Mouse (Mus musculus) thymus, postnatal 10 days (tissue): Measurements from ENCODE around the gene Psmb11.

ENCODE experiments used
- DNase-seq, 2 experiments: peaks; one replicate each; pipeline ENCODE4 v3.0.0; 2021; ENCODE audit warnings: low spot score in 2 of 2

The Psmb11 gene

GRCm38 (mm10) chr14:54640946-54641304 is 19.7 kb downstream of the Psmb11 start, which contains the start of gene Gm17606:
Gene Gm17606 (plus strand): TSS chr14:54640952.
- DNase-seq = no peak

DNA sequence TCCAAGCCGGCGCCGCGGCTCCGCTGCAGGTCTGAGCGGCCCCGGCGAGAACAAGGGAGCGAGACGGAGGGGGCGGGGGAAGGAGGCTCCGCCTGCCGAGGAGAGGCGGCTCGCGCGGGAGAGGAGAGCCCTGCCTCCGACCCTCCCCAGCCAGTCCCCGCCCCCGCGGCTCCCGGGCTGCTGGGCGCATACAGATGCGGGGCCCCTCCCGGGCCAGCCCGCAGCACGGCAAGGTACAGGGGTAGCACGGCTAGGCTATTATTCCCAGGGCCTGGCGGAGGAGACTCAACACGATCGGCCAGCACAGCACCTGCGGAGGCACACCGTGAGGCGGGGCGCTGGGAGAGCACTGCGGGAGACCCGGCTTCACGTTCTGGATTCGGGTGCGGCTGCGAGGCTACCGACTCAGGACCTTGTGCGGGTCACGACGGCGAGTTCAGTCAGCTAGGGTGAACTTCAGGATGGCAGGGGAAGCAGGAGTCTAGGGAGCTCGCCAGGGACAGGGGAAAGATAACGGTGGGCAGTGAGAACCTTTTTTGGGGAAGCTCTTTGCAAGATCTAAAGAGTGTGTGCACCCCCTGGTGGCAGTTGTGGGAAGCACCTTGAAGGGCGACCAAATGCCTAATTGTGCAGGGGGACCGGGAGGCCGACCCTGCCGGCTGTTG is 20.2 kb downstream of the Psmb11 start, which contains the start of gene Cdh24:
TSS of gene Cdh24 (minus strand) at position 60 of the 665 bp plus-strand sequence.
- peak; percentile 90 to 94 for DNase-seq

DNA sequence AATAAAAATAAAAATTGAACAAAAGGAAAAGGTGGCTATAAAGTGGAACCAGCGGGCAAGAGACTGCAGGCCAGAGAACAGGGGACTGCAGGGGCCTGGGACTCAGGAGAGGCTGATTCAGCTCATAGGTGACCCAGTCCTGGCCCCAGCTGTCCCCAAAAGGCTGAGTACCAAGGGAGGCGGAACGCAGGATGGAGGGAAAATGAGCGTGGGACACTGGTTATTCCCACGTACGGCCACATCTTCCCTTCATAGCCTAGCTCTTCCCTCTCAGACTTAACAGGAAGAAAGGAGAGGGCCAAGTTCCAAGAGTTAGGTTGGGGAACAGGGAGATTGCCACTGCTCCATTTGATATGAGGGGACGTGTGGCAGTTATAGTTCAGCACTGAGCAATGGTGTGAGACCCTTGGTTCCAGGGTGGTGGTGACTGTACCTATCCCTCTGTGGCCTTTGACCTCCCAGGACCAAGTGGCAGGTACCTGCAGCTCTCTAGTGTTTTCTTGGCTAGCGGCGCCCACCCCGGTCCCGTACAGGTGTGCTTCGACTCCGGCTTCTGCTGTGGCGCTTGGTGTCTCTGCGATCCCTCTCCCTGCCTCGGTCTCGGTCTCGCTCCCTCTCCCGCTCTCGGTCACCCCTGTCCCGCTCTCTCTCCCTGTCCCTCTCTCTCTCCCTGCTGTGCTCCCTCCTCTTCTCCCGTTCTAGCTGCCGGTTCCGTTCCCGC is 21.2 kb downstream of the Psmb11 start:
- DNase-seq = no peak

GRCm38 (mm10) chr14:54643011-54643410 is 21.8 kb downstream of the Psmb11 start:
- DNase-seq = no peak

DNA sequence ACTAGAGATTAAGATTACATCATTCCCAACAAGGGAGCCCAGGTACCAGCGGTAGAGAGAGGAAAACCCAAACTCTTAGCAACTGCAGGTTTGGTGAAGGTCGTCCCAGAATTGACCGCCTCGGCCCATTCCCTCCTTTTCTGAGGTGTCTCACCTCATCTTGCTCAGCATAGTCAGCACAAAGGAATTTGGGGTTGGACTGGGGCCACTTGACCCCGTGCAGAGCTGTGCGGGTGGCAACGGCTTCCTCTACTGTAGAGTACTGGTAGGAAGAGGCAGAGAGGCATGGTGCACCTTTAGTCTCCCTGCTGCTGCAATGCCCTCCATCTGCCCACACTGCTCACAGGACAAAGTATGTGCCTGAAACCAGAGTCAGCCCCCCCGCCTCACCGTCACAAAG is 23.1 kb downstream of the Psmb11 start:
- no peak for DNase-seq

- no peak for DNase-seq
These were observed 25.2 kb downstream of the Psmb11 start for GRCm38 (mm10) chr14:54646455-54646854.

- DNase-seq = no peak
These were observed 25.8 kb downstream of the Psmb11 start for GRCm38 (mm10) chr14:54646898-54647636.

GRCm38 (mm10) chr14:54647900-54648299 is 26.7 kb downstream of the Psmb11 start:
- DNase-seq = no peak

GRCm38 (mm10) chr14:54650621-54651454 is 29.6 kb downstream of the Psmb11 start:
- peak; percentile 79 to 92 for DNase-seq

DNA sequence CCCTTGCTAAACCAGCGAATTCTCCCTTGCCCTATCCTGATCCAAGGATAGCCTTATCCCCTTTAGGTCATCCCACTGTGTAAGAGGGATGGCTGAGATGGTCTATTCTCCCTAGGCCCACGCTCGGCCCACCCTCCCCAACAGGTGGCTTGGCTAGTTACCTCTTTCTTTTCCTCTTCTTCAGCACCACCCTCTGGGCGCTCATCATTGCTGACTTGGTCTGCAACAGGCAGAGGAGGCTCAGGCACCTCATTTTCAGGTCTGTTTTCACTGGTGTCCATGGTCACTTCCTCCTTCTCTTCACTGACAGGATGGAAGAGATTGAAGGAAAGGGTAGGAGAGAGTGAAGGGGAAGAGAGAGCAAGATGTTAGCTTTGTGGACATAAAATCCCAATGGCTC is 30.3 kb downstream of the Psmb11 start:
- DNase-seq = no peak

DNA sequence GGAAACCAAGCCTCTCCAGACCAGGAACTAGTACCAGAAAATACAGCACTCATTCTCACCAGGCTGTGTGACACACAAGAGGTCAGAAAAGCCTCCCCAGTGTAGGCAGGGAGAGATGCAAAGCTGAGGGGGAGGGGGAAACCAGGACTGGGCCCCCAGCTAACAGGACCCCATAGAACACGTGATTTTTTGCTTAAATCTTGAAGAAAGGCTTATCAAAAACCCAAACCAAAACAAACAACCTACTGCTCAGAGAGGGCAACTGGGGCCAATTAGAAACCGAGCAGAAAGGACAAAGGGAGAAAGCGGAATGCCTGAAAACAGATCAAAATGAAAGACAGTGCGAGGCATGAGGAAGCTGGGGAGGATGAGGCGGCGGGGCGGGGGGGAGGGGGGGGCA is 31.6 kb downstream of the Psmb11 start:
- no peak for DNase-seq

DNA sequence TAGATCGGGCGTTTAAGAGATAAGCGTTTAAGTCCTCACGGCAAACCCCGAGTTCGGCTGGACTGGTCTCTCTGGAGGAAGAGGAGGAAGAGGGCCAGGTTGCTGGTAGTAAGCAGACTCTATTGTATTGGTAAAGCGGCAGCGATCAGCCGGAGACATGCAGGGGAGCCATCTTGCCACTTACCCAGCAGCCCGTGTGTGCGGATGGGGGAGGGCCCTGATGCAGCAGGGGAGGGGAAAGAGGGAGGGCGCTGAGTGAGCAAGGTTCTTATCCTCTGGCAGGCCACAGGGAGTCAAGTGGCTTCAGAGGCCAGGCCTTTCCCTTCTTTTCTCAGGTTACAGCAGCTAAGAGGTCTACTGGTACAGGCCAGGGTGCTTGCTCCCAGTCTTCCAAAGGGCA is 32.3 kb downstream of the Psmb11 start:
- peak; percentile 72 to 80 for DNase-seq

DNA sequence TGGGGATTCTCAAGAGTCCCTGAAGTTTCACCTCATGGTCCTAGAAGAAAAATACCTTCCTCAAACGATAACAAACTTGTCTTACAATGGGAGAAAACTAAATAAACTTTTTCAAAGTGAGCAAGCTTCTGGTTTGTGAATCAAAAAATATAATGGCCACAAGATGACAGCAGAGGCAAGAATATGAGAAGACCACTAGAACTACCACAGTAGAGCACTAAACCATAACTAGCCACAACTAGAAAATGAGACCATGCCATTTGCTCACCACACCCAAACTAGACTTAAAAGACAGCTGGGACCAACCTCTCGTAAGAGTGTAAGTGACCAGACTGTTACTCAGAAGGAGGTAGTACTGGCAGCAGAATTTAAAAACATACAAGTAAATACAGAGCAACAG is 38.8 kb downstream of the Psmb11 start:
- DNase-seq = peak in 1 of 2 experiments; percentile 52

DNA sequence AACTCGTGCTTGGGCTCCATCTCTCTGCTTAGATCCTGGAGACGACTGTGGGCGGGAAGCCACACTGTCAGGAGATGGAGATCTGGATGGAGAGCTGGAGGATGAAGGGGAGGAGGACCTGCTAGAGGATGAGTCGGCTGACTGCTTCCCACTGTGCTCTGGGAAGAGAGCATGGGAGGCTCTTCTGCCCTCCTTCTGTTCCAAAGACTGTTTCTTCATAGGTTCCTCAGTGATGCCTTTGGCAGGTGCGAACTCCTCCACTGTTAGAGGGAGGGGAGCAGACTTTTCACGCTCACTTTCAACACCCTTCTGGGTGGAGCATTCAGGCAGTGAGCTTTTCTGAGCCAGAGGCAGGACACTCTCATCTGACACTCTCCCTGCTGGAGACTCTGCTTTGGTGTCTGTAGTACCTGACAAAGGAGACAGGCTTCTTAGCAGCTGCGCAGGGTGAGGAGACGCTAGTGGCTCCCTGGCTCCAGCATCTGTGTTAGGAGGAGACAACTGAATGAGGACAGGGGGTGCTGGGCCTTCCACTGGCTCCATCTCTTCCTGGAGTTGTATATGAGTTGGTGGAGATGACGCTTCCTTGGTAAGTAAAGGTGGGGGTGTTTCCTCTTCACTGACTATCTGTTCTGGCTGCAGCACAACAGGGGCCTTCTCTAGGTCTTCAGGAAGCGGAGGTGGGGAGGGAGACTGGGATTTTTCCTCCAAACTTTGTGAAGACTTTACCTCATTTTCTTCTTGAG is 43.4 kb downstream of the Psmb11 start:
- DNase-seq = no peak

DNA sequence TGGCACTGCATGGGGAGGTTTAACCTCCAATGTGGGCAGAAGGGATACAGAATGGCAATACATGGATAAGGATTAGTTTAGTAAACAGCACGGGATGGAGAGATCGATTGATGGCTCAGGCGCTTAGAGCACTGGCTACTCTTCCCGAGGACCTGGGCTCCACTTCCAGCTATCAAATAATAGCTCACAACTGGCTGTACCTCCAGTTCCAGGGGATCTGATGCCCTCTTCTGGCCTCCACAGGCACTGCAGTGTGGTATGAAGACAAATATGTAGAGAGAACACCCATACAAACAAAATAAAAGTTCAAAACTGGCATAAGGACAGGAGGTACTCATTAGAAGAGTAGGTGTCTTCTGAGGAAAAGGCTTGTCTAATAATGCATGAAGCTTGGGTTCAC is 48.1 kb downstream of the Psmb11 start:
- DNase-seq = peak in 1 of 2 experiments; percentile 59

GRCm38 (mm10) chr14:54674317-54674716 is 53.1 kb downstream of the Psmb11 start:
- DNase-seq = no peak

DNA sequence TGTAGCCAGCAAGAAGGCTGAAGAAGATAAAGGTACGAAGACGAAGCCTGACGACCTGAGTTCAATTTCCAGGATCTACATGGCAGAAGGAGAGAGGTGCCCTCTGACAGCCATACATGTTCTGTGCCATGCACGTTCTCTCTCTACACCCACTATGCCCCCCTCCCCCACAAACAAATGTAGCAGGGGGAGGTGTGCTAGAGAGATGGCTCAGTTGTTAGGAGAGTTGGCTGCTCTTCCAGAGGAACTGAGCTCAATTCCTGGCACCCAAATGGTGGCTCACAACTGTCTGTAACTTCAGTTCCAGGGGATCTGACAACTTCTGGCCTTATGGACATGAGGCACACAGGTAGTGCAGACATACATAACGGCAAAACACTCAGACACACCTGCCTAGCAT is 55.1 kb downstream of the Psmb11 start:
- no peak for DNase-seq

DNA sequence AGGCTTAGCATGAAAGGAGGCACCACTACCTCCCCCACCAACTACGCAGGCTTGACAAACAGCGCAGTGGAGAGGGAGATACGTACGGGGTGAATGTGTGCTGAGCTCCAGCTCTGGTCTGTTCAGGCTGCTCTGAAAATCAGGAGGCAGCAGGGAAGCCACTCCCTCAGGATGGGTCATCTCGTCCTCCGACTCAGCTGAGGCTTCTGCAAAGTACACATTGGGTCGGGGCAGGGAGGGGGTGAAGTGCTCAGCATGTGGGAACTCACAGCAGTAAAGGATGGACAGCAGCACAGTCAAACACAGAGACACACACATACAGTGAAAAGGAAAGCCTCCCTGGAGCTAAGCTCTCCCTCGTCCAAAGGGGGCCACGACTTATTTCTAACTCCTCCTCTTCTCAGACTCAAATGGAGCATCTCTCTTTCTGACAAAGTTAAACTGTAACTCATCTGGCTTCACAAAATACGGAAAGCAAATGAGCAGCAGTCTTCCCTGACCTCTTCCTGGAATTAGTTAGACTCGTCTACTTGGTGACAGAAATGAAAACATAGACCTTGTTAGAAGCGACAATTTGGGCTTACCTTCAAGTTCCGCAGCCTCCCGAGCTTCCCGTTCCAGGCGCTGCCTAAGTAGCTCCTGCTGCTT is 57.5 kb downstream of the Psmb11 start:
- no peak for DNase-seq
